Mouse (Mus musculus) CH12F3 (cell line): Measurements from ENCODE around the gene Epop.

Source experiments
- in situ Hi-C: fragments of 300-500 bp; cut with MboI; formaldehyde crosslinking; loops from 2 replicates; pipeline ENCODE4 v1.14.3; 2020; ENCODE audit warnings: low sequenced_read_pairs

The Epop gene

GRCm38 (mm10) chr11:97631500-97631899 lies 2.0 kb upstream of the Epop start:
- in situ Hi-C loops, result no loop called here

- in situ Hi-C loops, result no loop called here
Observed at GRCm38 (mm10) chr11:97631046-97631445, 1.5 kb upstream of the Epop start.

- in situ Hi-C loops, result no loop called here
Observed at GRCm38 (mm10) chr11:97628568-97629518, 659 bp downstream of the Epop start.

GRCm38 (mm10) chr11:97628303-97628567 lies 1.3 kb downstream of the Epop start:
- in situ Hi-C loops, result no loop called here

GRCm38 (mm10) chr11:97627556-97628302 lies 1.8 kb downstream of the Epop start:
- in situ Hi-C loops, result no loop called here

GRCm38 (mm10) chr11:97626850-97627249 lies 2.7 kb downstream of the Epop start:
- in situ Hi-C loops, result no loop called here

- in situ Hi-C loops, result no loop called here
Observed at GRCm38 (mm10) chr11:97626431-97626830, 3.1 kb downstream of the Epop start.

GRCm38 (mm10) chr11:97625551-97625950 lies 4.0 kb downstream of the Epop start:
- in situ Hi-C loops, result no loop called here

GRCm38 (mm10) chr11:97623166-97623565 lies 6.3 kb downstream of the Epop start:
- in situ Hi-C loops, result loop anchor here (5.0 kb wide), 1 partner anchor 151 kb away; no protein-coding TSS in a partner anchor

- in situ Hi-C loops, result loop anchor here (5.0 kb wide), 1 partner anchor 150 kb away; no protein-coding TSS in a partner anchor
Observed at GRCm38 (mm10) chr11:97622440-97622839, 7.1 kb downstream of the Epop start.

- in situ Hi-C loops, result no loop called here
Observed at GRCm38 (mm10) chr11:97619391-97619795, 10.1 kb downstream of the Epop start.

GRCm38 (mm10) chr11:97618368-97618767 lies 11.1 kb downstream of the Epop start:
- in situ Hi-C loops, result no loop called here

- in situ Hi-C loops, result no loop called here
Observed at GRCm38 (mm10) chr11:97615276-97615675, 14.2 kb downstream of the Epop start.

- in situ Hi-C loops, result no loop called here
Observed at GRCm38 (mm10) chr11:97611076-97611475, 18.4 kb downstream of the Epop start.

GRCm38 (mm10) chr11:97609743-97610142 lies 19.8 kb downstream of the Epop start:
- in situ Hi-C loops, result no loop called here

GRCm38 (mm10) chr11:97608933-97609332 lies 20.6 kb downstream of the Epop start:
- in situ Hi-C loops, result no loop called here

GRCm38 (mm10) chr11:97607056-97607725 lies 22.3 kb downstream of the Epop start:
- in situ Hi-C loops, result no loop called here

GRCm38 (mm10) chr11:97603891-97604290 lies 25.6 kb downstream of the Epop start:
- in situ Hi-C loops, result no loop called here

- in situ Hi-C loops, result no loop called here
Observed at GRCm38 (mm10) chr11:97602223-97602622, 27.3 kb downstream of the Epop start.

- in situ Hi-C loops, result no loop called here
Observed at GRCm38 (mm10) chr11:97599104-97599503, 30.4 kb downstream of the Epop start.

GRCm38 (mm10) chr11:97597945-97598691 lies 31.4 kb downstream of the Epop start:
- in situ Hi-C loops, result no loop called here
